Mouse (Mus musculus) thymus, postnatal 0 days (tissue): Measurements from ENCODE around the gene Aplp1. TPM values are rescaled to one million over a fixed set of nuclear protein-coding genes. Genes with fewer than 3 reads are reported as not detected.
A peak's percentile ranks its signal among the peaks of the same experiment; 100 is the strongest.

ENCODE experiments used
- DNase-seq: peaks from one replicate; pipeline ENCODE4 v3.0.0-alpha.2; 2015; ENCODE audit warnings: low spot score
- polyA plus RNA-seq: library from polyadenylated mRNA; unstranded; fragments of >200 nt; fragmentation: Nextera tagmentation; extraction: Ambion mirVana; gene quantifications from 2 replicates; pipeline ENCODE4 v1.2.1, GENCODE M21; 2015

Gene Aplp1
- polyA plus RNA-seq, 1 experiment from 2014 or later: 1.3 TPM

GRCm38 (mm10) chr7:30450241-30450640 is 4.9 kb upstream of the Aplp1 start:
- no peak for DNase-seq

- no peak for DNase-seq
These were observed 973 bp downstream of the Aplp1 start for GRCm38 (mm10) chr7:30444154-30444970.

GRCm38 (mm10) chr7:30443696-30444095 is 1.6 kb downstream of the Aplp1 start:
- DNase-seq: no peak

- peak; percentile 42 for DNase-seq
These were observed 4.6 kb downstream of the Aplp1 start for GRCm38 (mm10) chr7:30440697-30441096.

GRCm38 (mm10) chr7:30439734-30440133 is 5.6 kb downstream of the Aplp1 start:
- DNase-seq: no peak

GRCm38 (mm10) chr7:30436879-30437278 is 8.5 kb downstream of the Aplp1 start:
- peak; percentile 33 for DNase-seq

- no peak for DNase-seq
These were observed 10.2 kb downstream of the Aplp1 start for GRCm38 (mm10) chr7:30435156-30435555.

GRCm38 (mm10) chr7:30434701-30435100 is 10.6 kb downstream of the Aplp1 start:
- no peak for DNase-seq

GRCm38 (mm10) chr7:30434238-30434637 is 11.1 kb downstream of the Aplp1 start:
- peak; percentile 34 for DNase-seq

- DNase-seq: peak; percentile 75
These were observed 13.5 kb downstream of the Aplp1 start for GRCm38 (mm10) chr7:30431793-30432192.

GRCm38 (mm10) chr7:30430191-30430590 is 15.1 kb downstream of the Aplp1 start:
- no peak for DNase-seq

- no peak for DNase-seq
These were observed 16.0 kb downstream of the Aplp1 start for GRCm38 (mm10) chr7:30429327-30429726.

- DNase-seq: peak; percentile 57
These were observed 22.2 kb downstream of the Aplp1 start for GRCm38 (mm10) chr7:30423071-30423641.

GRCm38 (mm10) chr7:30422560-30422959 is 22.8 kb downstream of the Aplp1 start:
- DNase-seq: peak; percentile 36

GRCm38 (mm10) chr7:30421890-30422435 is 23.4 kb downstream of the Aplp1 start:
- peak; percentile 96 for DNase-seq

GRCm38 (mm10) chr7:30421175-30421889 is 24.0 kb downstream of the Aplp1 start, which contains the start of gene Nfkbid:
Gene Nfkbid, plus strand, starts transcription at chr7:30421732.
- DNase-seq: peak; percentile 92

- no peak for DNase-seq
These were observed 24.7 kb downstream of the Aplp1 start for GRCm38 (mm10) chr7:30420673-30421072.

GRCm38 (mm10) chr7:30419561-30420499 is 25.5 kb downstream of the Aplp1 start, which contains the start of gene Hcst:
Gene Hcst, minus strand, starts transcription at chr7:30419854.
- peak; percentile 73 for DNase-seq

GRCm38 (mm10) chr7:30417856-30418255 is 27.5 kb downstream of the Aplp1 start:
- peak; percentile 59 for DNase-seq

- DNase-seq: no peak
These were observed 31.7 kb downstream of the Aplp1 start, which contains the start of gene Tyrobp for GRCm38 (mm10) chr7:30413596-30413995. Gene Tyrobp, plus strand, starts transcription at chr7:30413760.
